Mouse (Mus musculus) liver (tissue): Measurements from ENCODE around the gene Ppp1r27.

Source experiments
- DNase-seq: peaks from one replicate; pipeline ENCODE4 v3.0.0-alpha.2; 2020; ENCODE audit warnings: mixed read lengths

The Ppp1r27 gene

GRCm38 (mm10) chr11:120510375-120511030 lies 40.4 kb downstream of the Ppp1r27 start:
- DNase-seq: peak; percentile 80

GRCm38 (mm10) chr11:120509940-120510339 lies 41.0 kb downstream of the Ppp1r27 start:
- peak; percentile 36 for DNase-seq

GRCm38 (mm10) chr11:120508290-120508870 lies 42.6 kb downstream of the Ppp1r27 start:
- DNase-seq: no peak

GRCm38 (mm10) chr11:120507611-120508289 lies 43.2 kb downstream of the Ppp1r27 start:
- DNase-seq: no peak

- no peak for DNase-seq
Observed at GRCm38 (mm10) chr11:120506899-120507298, 44.0 kb downstream of the Ppp1r27 start.

- no peak for DNase-seq
Observed at GRCm38 (mm10) chr11:120505661-120506060, 45.3 kb downstream of the Ppp1r27 start.

- no peak for DNase-seq
Observed at GRCm38 (mm10) chr11:120501701-120502100, 49.2 kb downstream of the Ppp1r27 start.

- no peak for DNase-seq
Observed at GRCm38 (mm10) chr11:120501018-120501417, 49.9 kb downstream of the Ppp1r27 start.

GRCm38 (mm10) chr11:120500357-120500756 lies 50.6 kb downstream of the Ppp1r27 start:
- DNase-seq: no peak
